Mouse (Mus musculus): Measurements from ENCODE around the gene Ndufb10.
"Not testable (repeated sequence)": the region's sequence is repeated elsewhere in the genome, so short reads cannot be mapped to it uniquely, and the experiment has no call there.

Ndufb10 gene

DNA sequence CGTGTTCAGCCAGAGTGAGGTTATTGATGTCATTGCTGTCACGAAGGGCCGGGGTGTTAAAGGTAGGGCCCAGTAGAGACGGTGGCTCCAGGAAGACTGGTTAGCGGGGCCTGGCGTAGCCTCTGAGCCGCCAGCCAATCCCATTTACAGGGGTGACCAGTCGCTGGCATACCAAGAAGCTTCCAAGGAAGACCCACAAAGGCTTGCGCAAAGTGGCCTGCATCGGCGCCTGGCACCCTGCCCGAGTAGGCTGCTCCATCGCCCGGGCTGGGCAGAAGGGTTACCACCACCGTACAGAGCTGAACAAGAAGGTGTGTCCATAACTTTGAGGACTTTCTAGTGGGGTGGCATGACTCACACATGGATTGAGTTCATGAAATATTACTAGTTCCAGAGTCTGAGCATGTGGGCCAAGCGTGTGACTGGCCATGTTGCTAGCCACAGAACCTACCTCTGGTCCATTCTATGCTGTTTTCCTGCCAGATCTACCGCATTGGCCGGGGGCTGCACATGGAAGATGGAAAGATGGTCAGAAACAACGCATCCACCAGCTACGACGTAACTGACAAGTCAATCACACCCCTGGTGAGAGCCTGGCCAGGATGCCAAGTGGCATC, 9.3 kb upstream of the Ndufb10 start:
- DNase-seq, result no peak

- DNase-seq, result no peak
Measured at GRCm38 (mm10) chr17:24732233-24732935, 8.1 kb upstream of the Ndufb10 start.

GRCm38 (mm10) chr17:24730787-24731186, 6.5 kb upstream of the Ndufb10 start:
- no peak for DNase-seq

GRCm38 (mm10) chr17:24729067-24729466, 4.8 kb upstream of the Ndufb10 start:
- no peak for DNase-seq

DNA sequence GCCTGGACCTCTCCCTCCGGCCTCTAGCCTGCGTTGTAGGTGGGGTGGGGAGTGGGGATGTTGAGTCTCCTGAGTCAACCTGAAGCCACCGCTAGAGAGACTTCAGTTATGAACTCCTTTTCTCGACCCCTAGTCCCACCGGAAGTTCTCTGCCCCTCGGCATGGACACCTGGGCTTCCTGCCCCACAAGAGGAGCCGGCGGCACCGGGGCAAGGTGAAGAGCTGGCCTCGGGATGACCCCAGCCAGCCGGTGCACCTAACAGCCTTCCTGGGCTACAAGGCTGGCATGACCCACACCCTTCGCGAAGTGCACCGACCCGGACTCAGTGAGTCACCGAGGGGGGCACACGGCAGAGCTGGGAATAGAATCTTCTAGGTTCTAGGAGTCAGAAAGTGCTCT, 3.9 kb upstream of the Ndufb10 start:
- no peak for DNase-seq

DNA sequence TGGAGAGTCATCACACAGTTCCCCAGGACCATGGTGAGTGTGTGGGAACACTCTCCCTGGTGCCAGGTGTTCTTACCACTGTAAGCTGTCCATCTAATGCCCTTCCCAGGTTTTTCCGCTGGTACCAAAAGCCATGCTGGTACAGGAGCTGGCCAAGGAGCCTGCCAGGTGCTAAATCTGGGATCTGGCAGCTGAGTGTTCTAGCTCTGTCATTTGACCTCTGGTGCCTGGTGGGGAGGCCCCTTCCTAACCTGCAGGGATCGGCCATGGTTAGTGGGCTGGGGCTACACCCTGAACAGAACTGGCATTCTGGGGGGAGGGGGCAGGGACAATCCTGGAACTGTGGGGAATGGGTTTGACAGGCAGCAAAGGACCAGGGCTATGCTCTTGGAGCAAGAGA, 3.3 kb upstream of the Ndufb10 start, which contains the start of gene Rpl3l:
Gene Rpl3l, plus strand, starts transcription at position 203 of the 400 bp plus-strand sequence.
- DNase-seq, result no peak

DNA sequence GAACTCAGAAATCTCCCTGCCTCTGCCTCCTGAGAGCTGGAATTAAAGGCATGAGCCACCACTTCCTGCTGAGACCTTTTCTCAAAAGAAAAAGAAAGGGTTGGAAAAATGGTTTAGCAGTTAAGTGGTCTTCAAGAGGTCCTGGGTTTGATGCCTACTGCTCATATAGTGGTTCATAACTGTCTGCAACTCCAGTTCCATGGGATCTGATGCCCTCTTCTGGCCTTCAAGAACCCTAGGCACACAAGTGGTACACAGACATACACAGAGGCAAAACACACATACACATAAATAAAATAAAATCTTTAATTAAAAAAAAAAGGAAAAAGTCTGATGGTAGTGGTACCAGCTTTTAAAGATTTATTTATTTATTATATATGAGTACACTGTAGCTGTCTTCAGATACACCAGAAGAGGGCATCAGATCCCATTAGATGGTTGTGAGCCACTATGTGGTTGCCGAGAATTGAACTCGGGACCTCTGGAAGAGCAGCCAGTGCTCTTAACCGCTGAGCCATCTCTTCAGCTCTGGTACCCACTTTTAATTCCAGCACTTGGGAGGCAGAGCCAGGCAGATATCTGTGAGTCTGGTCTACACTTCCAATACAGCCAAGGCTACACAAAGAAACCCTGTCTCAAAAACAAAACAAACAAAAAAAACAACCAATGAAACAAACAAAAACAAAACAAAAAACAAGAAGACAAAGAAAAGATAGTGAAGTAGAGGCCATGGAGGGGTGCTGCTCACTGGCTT, 1.5 kb upstream of the Ndufb10 start:
- DNase-seq, result no peak

DNA sequence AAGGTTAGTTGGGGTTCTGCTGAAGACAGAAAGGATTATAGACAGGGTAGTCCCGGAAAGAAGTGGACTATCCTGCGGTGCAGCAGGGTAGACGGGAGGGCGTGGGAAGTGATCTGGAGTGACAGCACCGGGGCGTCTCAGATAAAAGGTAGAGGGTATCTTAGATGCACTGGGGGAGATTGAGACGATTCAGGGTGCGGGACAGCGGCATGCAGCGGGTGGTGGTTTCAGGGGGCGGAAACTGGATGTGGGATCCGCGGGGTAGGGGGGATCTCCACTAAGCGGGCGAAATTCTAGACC, 447 bp downstream of the Ndufb10 start:
- DNase-seq, result no peak

DNA sequence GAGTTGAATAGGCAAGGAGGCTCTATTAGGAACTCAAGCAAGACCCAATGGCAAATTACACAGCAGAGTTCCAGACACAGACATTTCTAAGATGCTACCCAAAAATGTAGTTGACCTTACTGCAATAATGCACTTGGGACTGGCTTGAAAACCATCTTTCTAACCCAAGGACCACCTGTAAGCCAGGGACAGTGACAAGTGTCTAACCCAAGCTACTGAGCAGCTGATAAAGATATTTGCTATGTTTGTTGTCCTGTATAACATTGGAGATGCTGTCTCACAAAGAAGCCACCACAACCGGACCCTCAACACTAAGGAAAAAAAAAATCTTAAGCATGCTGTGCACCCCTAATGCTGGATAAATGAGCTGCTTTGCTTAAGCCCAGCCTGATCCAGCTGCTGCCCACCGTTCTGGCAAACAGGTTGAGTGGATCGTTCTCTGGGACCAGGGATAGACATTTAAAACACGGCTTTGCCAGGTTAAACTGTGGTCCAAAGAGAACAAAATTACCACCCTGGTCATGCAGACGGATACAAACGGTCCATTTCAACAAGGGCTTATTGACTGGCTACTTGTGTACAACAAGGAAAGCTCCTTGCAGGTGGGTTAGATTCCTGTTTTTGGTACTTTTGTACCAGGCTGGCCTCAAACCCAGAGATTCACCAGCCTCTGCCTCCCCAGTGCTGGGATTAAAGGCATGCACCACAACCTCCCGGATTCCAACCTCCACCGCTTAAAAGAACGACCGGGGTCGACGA, 977 bp downstream of the Ndufb10 start:
- no peak for DNase-seq

DNA sequence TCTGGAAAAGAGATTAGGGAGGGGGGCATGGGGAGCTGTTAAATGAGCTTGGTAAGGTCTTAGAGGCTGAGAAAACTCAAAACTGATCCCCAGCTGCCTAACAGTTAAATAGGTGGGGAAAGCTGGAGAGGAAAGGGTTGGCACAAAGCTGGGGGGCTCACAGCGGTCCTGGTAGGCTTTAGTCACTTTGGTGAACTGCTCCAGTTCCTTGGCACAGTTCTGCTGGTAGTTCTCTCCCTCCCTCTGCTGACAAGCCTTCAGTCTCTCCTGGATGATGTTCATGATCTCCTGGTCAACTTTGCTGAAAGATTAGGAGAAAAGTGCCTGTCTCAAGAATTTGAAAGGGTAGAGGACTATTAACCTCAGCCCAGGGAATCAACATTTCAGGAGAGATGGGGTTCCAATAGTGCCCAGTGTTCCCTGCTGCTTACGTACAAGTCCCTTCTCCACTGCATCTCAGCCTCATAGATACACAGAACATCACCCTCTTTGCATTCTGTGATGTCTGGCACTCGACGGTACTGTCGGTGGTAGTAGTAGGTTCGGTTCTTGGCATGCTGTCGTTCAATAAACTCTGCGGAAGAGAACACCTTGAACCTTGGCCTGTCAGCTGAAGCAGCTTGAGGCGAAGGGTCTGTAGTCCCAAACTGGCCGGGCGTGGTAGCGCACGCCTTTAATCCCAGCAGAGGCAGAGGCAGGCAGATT, 1.9 kb downstream of the Ndufb10 start:
- DNase-seq, result no peak

DNA sequence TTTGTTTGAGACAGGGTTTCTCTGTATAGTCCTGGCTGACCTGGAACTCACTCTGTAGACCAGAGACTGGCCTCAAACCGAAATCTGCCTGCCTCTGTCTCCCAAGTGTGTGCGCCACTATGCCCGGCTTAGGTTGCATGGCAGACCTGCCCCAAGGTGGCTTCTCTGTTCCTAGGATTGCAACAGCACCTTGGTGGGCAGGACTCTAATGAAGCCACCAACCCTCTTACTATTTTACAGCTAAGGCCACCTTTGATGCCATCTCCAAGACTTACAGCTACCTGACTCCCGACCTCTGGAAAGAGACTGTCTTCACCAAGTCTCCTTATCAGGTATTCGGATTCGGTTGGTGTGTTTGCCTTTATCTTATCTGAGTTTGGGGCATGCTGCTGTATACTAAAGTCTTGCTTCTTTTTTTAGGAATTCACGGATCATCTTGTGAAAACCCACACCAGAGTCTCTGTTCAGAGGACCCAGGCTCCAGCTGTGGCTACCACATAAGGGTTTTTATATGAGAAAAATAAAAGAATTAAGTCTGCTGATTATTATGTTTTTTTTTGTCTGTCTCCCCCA, 2.8 kb downstream of the Ndufb10 start:
- not testable (repeated sequence) for DNase-seq

GRCm38 (mm10) chr17:24720616-24721015, 3.7 kb downstream of the Ndufb10 start:
- peak in 1 of 2 experiments; percentile 23 for DNase-seq

- DNase-seq, result peak; percentile 96 to 97
Measured at GRCm38 (mm10) chr17:24719494-24720222, 4.6 kb downstream of the Ndufb10 start.

GRCm38 (mm10) chr17:24718938-24719337, 5.3 kb downstream of the Ndufb10 start:
- DNase-seq, result not testable (repeated sequence)

GRCm38 (mm10) chr17:24717943-24718342, 6.3 kb downstream of the Ndufb10 start, which contains the start of the genes Rnf151 and Rps2:
Gene Rnf151, minus strand, starts transcription at chr17:24718063.
Gene Rps2, plus strand, starts transcription at chr17:24718116.
- DNase-seq, result no peak

GRCm38 (mm10) chr17:24716166-24716682, 8.1 kb downstream of the Ndufb10 start:
- no peak for DNase-seq

- DNase-seq, result no peak
Measured at GRCm38 (mm10) chr17:24715556-24715955, 8.7 kb downstream of the Ndufb10 start.

- no peak for DNase-seq
Measured at GRCm38 (mm10) chr17:24708646-24709045, 15.6 kb downstream of the Ndufb10 start.

DNA sequence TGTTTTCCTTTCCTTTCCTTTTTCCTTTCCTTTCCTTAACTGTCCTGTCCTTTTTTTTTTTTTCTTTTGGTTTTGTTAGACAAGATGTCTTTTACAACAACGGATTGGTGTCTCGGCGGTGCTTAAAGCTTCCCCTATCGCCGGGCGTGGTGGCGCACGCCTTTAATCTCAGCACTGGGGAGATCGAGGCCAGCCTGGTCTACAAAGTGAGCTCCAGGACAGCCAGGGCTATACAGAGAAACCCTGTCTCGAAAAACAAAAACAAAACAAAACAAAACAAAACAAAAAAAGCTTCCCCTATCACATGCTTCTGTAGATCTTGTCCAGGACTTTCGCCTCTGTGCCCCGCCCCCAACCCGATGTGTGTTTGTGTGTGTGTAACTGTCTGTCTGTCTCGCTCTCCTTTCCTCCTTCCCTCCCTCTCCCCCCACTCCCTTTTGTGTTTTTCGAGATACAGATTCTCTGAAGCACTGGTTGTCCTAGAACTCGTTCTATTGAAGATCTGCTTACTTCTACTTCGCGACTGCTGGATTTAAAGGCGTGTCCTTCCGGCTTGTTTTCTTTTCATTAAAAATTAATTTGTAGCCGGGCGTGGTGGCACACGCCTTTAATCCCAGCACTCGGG, 16.4 kb downstream of the Ndufb10 start:
- peak in 1 of 2 experiments; percentile 41 for DNase-seq

GRCm38 (mm10) chr17:24706982-24707800, 17.1 kb downstream of the Ndufb10 start, which contains the start of gene Tbl3:
Gene Tbl3, minus strand, starts transcription at chr17:24707660.
- DNase-seq, result peak; percentile 95
